Mouse (Mus musculus) cerebellum, adult (tissue): ENCODE data around the gene Rtf2.

Source experiments
- ATAC-seq: cut with Nextera tagmentation; 2 replicates; pipeline ENCODE4 v1.9.2; 2017; ENCODE audit warnings: mild to moderate bottlenecking, moderate library complexity, mixed read lengths; ENCODE audit not compliant: insufficient number of reproducible peaks, low FRiP score, low TSS enrichment

Gene Rtf2

DNA sequence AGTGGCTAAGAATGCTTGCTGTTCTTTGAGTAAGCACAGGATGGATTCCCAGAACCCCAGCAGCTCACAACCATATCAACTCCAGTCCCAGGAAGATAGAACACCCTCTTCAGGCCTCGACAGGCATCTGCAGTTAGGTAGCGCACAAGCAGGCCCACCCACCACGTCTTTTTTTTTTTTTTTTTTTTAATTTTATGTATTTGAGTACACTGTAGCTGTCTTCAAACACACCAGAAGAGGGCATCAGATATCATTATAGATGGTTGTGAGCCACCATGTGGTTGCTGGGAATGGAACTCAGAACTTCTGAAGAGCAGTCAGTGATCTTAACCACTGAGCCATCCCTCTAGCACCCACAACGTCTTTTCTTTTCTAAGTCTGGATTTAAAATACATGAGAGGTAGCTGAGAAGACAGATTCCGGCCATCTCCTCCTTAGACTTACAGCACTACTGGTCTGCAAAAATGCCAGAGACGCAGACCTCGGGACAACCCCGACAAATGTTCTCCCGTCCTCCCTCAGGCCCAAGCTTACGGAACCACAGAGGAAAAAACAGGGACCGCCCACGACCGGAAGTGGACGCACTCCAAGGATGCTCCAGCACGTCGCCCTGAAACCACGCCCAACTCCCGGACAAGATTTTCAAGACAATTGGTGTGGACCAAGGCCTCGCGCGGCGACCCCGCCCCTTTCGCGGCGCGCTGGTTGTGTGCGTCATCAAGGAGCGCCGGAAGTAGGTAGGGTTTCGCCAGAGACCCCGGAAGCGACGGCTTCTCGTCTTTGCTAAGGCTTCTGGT lies at the start of gene Rtf2:
Gene Rtf2 (plus strand): TSS at position 714 of the 797 bp plus-strand sequence.
- peak; percentile 87 for ATAC-seq

- ATAC-seq = no peak
Observed at GRCm38 (mm10) chr2:172392041-172392521, 48.3 kb upstream of the Rtf2 start.

- no peak for ATAC-seq
Observed at GRCm38 (mm10) chr2:172393391-172394051, 46.8 kb upstream of the Rtf2 start, which contains the start of gene Cass4. Cass4 (plus strand) TSS chr2:172393794.

GRCm38 (mm10) chr2:172394052-172394392 lies 46.3 kb upstream of the Rtf2 start:
- no peak for ATAC-seq

DNA sequence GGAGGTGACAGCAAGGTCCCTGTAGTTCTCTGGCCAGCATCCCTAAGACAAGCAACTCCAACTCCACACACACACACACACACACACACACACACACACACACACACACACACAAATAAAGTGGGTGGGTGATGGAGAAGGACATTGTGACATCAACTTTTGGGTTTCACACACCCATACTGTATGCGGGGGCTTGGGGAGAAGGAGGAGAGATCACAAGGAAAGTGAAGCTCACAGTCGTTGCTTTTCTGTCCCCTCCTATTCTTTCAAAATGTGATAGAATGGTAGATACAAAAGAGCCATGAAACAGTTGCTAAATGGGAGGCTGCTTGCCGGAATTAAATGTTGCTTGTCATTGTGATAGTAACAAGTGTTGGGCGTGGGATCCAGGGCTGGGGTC lies 45.7 kb upstream of the Rtf2 start:
- no peak for ATAC-seq

DNA sequence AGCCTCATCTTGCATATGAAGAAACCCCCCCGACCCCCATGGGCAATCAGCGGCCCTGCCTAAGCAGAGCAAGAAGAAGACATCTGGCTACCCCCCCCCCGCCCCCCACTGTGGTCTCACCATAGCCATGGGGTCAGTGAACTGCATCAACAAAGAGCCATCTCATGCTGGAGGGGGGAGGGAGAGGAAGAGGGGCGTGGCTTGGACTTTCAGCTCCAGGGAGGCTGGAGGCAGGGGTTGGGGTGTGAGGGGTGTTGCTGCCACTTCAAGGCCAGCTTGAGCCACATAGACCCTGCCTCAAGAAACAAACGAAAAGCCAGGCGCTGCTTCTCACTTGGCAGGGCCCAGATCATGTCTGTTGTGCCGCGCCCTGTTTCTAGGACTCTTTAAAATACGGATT lies 44.4 kb upstream of the Rtf2 start:
- ATAC-seq = no peak

DNA sequence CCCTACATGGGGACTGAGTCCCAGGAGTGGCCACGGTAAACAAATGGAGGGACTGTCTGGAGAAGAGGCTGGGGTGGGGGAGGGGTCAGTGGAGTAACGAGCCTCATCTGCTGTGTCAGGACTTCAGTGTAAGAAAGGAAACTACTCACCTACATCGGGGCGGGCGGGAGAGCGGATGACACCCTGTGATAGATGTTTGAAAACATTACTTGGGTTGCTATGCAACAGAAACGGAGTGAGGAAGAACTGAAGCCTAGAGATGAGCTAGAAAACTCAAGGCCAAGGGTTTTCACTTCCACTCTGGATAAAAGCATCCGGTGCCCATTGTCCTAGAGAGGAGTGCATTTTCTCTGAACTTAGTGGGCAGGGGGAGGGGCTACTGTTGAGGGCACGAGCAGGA lies 40.5 kb upstream of the Rtf2 start:
- no peak for ATAC-seq

DNA sequence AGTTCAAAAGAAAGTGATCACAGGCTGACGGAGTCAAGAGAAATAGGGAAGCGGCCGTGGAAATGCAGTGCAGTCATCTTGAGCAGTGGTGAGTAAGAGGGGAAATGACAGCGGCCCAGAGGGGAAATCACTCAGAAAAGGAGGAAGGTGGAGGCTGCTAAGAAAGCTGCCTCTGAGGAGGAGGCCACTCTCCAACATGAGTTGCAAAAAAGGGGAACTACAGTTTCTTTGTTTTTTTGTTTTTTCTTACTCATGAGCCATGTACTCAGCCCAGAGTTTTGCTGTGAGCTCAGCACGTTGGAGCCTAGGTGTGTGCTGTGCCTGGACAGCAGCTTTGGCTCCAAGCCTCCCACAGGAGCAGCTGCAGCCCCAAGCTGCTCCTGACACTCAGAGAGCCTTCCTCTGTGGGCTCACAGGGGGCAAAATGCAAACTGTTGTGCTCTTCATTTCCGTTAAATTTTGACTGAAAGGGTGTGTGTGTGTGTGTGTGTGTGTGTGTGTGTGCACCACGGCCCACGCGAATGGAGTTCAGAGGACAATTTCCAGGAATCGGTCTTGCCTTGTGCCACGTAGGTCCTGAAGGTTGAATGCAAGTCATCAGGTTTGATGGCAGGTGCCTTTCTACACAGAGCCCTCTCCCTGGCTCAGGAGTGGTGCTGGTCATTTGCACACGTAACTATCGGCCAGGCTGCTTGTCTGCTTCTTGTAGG lies 39.1 kb upstream of the Rtf2 start:
- no peak for ATAC-seq

DNA sequence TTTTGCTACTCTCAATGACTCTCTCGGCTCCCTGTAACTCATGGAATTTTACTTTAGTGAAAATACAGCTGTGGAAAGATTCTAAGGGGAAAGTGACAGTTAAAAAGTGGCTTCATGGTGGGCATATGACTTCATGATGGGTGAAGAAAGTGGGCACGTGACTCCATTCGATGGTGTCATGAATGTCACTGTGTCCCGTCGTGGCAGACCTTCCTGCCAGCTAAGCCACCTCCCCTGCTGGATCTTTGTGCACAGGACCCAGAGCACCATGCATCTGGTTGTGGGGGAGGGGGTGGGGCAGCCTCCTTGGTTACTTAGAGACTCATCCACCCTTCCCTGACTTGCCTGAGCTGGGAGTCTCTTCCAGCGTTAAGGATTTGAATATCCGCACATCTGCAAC lies 36.1 kb upstream of the Rtf2 start:
- no peak for ATAC-seq

GRCm38 (mm10) chr2:172405011-172405410 lies 35.3 kb upstream of the Rtf2 start:
- no peak for ATAC-seq

GRCm38 (mm10) chr2:172406173-172406572 lies 34.2 kb upstream of the Rtf2 start:
- ATAC-seq = no peak

GRCm38 (mm10) chr2:172407499-172407898 lies 32.9 kb upstream of the Rtf2 start:
- no peak for ATAC-seq

DNA sequence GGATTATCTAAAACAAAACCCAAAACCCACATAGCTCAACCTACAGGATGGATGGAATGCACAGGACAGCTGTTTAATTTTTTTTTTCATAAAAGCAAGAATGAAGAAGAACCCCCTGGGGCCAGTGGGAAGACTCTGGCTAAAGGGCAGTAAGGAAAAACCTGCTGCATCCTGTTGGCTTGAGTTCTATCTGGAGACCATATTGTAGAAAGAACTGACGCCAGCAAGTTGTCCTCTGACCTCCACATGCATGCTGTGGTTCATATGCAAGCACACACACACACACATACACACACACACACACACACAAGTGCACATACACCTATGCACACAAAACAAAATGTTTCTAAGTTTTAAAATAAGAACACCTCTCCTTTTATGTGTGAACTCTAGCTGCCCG lies 29.7 kb upstream of the Rtf2 start:
- no peak for ATAC-seq

DNA sequence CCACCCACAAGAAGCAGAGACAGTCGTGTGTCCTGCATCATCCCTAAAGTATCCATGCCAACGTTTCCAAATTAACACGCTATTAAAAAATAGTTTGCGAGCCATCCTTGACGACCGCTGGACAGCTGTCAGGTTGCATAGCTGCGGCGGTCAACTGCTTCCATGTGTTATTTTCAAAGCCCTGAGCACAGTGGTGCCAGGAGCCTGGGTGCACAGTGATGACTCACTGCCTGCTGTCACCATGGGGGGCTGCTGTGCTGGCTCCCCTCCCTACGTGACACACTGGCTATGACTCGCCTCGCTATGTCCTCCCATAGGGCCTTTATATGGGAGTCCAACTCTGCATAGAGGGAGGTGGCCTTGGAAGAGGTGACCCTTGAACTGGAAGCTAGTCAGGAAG lies 29.3 kb upstream of the Rtf2 start:
- ATAC-seq = no peak

- ATAC-seq = no peak
Observed at GRCm38 (mm10) chr2:172412454-172412853, 27.9 kb upstream of the Rtf2 start.

GRCm38 (mm10) chr2:172413273-172413672 lies 27.1 kb upstream of the Rtf2 start:
- no peak for ATAC-seq

- ATAC-seq = no peak
Observed at GRCm38 (mm10) chr2:172413894-172414293, 26.5 kb upstream of the Rtf2 start.

- no peak for ATAC-seq
Observed at GRCm38 (mm10) chr2:172416218-172416617, 24.1 kb upstream of the Rtf2 start.

- no peak for ATAC-seq
Observed at GRCm38 (mm10) chr2:172416876-172417275, 23.5 kb upstream of the Rtf2 start.

- no peak for ATAC-seq
Observed at GRCm38 (mm10) chr2:172418208-172418607, 22.1 kb upstream of the Rtf2 start.

- ATAC-seq = no peak
Observed at GRCm38 (mm10) chr2:172430609-172431008, 9.7 kb upstream of the Rtf2 start.
